Mouse (Mus musculus): ENCODE results near the gene Lrwd1.
"Not testable (repeated sequence)": the region's sequence is repeated elsewhere in the genome, so short reads cannot be mapped to it uniquely, and the experiment has no call there.

The Lrwd1 gene

DNA sequence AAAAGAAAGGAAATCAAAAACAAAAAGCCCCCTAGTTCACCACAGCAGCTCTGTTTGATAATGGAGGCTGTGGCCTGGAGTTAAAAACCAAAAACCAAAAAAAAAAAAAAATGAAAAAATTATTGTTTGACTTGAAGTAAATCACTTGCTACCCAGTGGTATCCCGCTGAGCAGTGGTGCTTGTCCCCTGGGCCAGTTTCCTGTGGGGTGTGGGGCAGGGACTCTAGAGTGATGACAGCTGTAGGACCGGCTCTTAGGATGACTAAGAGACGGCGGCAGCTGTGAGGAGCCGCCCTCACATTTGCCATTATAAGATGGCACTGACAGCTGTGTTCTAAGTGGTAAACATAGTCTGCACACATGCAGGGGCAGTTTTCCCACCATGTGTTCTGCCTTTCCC, 19.5 kb upstream of the Lrwd1 start:
- in situ Hi-C loops (cut with MboI; ENCODE audit: low pct_unique_long_range_greater_than_20kb in 1 of 2, low sequenced_read_pairs in 2 of 2, unreplicated experiment in 1 of 2) = no loop called here

DNA sequence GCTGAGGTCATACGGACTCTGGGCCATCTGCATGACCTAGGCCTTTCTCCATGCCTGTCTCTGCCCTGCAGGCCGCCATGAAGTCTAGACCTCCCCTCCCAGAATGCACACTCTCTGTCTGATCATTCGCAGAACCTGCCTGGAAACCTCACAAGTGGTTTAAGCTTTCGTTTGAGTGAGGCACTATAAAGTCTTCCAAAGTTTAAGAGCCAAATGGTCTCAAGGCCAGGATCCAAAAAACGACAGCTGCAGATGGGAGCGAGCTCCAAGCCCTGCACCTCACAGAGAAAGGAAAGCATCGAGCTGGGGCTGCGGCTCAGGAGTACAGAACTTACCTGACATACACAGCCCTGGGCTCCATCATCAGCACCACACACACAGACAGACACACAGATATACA, 16.5 kb upstream of the Lrwd1 start:
- in situ Hi-C loops (cut with MboI; ENCODE audit: low pct_unique_long_range_greater_than_20kb in 1 of 2, low sequenced_read_pairs in 2 of 2, unreplicated experiment in 1 of 2) = no loop called here

DNA sequence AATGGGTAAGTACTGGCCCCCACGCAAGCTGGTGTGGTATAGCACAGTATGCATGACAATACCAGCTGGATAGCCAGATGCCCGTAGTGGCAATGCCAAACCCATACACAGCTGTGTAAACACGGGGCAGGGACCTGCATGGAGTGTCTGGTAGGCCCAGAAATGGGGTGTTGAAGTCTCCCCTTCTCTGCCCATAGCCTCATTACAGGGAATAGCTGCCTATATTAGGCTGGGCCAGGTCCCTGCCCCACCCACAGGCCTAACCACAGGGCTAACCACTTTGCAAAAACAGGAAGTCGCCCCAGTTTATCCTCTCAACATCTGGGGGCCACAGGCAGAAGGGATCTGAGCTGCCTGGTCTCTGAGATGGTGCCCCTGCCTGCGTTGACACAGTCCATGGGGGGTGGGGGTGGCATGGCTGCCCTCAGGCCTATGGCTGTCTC, 13.3 kb upstream of the Lrwd1 start:
- in situ Hi-C loops (cut with MboI; ENCODE audit: low pct_unique_long_range_greater_than_20kb in 1 of 2, low sequenced_read_pairs in 2 of 2, unreplicated experiment in 1 of 2) = not testable (repeated sequence)

DNA sequence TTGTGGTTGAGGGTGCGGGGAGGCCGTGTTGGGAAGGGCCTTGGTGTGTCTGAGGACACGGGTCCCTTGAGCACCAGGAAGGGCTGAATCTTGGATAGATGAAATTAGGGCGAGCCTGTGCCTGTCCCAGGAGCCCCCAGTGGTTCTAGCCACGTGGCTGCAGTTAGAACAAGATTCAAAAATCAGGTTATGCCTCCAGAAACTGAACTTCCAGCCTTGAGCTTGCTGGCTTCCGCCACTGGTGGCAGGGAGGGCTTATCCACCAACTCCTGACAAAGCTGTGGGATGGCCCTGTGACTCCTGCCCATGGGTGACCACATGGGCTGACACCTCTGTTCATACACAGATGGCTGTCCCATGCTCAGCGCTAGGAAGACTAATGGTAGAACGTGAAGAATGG, 11.8 kb upstream of the Lrwd1 start:
- in situ Hi-C loops (cut with MboI; ENCODE audit: low pct_unique_long_range_greater_than_20kb in 1 of 2, low sequenced_read_pairs in 2 of 2, unreplicated experiment in 1 of 2) = no loop called here

DNA sequence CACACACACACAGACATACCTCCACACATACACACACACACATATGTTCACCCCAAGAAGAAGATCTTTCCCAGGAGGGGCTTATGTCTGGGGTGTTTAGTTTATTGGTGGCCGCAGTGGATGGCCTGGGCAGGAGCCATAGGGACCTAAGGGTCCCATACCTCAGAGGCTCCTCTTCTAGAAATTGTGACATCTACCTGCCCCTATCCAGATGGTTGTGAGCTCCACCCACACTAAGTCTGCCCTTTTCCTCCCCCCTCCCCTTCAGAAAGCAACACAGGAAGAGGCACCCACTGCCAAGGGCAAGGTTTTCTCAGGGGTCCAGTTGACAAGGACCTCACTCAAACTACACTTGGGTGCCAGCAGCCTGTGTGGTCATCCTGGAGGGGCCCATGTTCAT, 11.1 kb upstream of the Lrwd1 start:
- in situ Hi-C loops (cut with MboI; ENCODE audit: low pct_unique_long_range_greater_than_20kb in 1 of 2, low sequenced_read_pairs in 2 of 2, unreplicated experiment in 1 of 2) = no loop called here

DNA sequence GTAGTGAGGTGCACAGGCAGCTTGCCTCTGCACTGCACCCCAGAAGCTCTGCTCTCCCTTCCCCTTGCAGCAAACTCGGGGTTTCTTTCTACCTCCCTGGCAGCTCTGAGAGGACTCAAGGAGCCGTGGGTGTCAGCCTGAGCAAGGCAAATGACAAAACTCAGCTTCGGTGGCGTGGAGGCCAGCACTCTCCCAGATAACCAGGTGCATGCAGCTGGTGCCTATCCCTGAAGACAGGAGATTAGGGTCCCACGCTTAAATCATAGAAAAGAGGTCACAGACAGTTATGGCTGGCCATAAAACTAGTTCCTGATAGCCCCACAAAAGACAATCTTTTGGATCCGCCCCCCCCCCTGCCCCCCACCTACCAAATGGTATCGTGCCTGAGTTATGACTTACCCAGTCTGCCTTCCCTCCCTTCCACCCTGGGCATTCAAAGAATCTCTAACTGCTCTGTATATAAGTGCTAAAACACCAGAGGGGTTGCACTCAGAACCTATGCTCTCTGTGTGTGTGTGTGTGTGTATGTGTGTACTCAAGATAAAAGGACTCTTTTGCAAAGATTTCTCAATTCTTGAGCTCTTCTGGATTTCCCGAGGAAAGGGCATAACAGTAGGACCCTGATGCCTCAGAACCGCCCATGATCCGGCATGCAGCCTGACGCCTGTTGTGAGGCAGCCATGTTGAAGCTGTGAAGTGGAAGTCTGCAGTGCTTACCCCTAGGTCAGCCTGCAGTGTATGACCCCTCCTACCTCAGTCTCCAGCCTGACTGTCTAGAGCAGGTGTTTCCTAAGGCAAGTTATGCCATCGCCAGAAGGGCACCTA, 8.9 kb upstream of the Lrwd1 start:
- in situ Hi-C loops (cut with MboI; ENCODE audit: low pct_unique_long_range_greater_than_20kb in 1 of 2, low sequenced_read_pairs in 2 of 2, unreplicated experiment in 1 of 2) = no loop called here

DNA sequence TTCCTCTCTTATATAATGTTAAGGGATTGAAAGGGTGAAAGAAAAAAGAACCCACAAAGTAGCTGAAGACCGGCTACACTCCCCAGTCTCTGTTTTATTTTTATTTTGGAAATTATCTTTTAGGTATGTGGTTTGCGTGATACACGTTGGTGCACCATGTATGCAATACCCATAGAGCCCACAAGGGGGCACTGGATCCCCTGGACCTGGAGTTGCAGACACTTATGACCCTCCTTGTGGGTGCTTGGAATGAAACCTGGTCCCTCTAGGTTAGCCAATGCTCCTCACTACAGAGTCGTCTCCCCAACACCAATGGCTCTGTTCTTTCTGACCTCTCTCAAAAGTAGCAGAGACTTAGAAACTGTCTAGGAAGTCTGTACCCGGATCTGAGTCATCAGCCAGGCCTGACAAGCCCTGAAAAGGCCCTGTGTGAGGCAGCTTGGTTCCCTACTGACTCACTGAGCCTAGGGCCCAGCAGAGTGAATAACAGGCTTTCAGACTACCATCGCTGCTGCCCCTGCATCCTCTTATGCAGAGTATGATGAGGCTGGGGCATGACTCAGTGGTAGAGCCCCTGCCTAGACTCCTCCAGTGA, 7.4 kb upstream of the Lrwd1 start:
- in situ Hi-C loops (cut with MboI; ENCODE audit: low pct_unique_long_range_greater_than_20kb in 1 of 2, low sequenced_read_pairs in 2 of 2, unreplicated experiment in 1 of 2) = no loop called here

DNA sequence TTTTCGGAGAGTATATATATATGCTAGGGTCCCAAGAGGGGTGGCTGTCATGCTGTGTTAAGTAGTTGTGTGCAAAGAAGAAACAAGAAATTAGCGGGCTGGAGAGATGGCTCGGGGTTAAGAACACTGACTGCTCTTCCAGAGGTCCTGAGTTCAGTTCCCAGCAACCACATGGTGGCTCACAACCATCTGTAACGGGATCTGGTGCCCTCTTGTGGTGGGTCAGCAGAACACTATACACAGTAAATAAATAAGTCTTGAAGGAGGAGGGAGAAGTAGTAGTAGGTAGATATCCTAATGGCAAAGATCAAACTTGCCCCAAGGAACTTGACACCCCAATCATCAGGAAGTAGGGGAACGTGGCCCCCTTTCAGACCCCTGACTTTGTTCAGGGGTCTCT, 6.9 kb upstream of the Lrwd1 start:
- in situ Hi-C loops (cut with MboI; ENCODE audit: low pct_unique_long_range_greater_than_20kb in 1 of 2, low sequenced_read_pairs in 2 of 2, unreplicated experiment in 1 of 2) = no loop called here

DNA sequence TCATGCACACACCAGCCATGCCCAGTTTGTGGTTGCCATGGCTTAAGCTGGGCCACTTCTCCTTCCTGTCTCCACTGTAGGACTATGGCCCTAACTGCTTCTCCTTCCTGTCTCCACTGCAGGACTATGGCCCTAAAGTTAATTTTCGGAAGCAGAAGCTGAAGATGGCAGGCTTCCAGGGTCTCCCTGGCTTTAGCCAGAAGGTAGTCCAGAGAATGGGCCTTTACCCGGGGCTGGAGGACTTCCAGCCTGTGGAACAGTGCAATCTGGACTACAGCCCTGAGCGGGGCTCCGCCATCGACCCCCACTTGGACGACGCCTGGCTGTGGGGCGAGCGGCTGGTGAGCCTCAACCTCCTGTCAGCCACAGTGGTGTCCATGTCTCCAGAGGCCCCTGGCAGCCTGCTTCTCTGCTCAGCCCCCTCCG, 4.2 kb upstream of the Lrwd1 start:
- in situ Hi-C loops (cut with MboI; ENCODE audit: low pct_unique_long_range_greater_than_20kb in 1 of 2, low sequenced_read_pairs in 2 of 2, unreplicated experiment in 1 of 2) = no loop called here

DNA sequence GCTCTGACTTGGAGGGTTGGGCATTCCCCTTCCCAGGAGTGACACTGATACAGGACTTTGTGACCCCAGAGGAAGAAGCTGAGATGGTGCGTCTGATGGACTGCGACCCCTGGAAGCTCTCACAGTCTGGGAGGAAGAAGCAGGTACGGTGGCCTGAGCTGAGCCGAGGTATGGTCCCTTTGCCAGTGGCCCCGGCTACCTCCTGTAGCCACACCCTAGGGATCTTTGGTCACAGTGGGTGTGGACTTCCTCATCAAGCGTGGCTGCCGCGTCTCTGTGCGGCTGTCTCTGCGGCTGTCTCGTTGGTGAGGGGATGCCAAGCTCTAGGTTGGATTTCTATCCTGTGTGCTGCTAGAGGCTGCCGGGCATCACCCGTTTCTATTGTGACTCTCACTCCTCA, 3.5 kb upstream of the Lrwd1 start:
- in situ Hi-C loops (cut with MboI; ENCODE audit: low pct_unique_long_range_greater_than_20kb in 1 of 2, low sequenced_read_pairs in 2 of 2, unreplicated experiment in 1 of 2) = no loop called here

DNA sequence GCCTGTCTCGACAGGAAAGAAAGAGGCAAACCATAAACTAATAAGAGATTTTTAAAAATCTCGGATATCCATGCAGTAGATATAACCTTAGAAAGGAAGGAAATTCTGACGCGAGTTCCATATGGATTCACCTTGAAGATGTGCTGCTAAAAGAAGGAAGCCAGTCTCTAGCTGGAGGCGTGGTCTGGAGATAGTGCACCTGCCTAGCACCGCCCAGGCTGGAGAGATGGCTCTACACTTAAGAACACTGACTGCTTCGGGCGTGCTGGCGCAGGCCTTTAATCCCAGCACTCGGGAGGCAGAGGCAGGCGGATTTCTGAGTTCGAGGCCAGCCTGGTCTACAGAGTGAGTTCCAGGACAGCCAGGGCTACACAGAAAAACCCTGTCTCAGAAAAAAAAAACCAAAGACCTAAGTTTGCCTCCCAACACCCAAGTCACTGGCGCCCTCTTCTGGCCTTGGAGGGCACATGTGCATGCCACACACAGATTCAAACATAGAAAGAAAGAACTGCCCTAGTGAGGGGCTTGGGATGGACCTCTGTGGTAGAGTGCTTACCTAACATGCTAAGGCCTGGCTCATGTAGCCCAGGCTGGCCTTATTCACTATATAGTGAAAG, 1.9 kb upstream of the Lrwd1 start:
- in situ Hi-C loops (cut with MboI; ENCODE audit: low pct_unique_long_range_greater_than_20kb in 1 of 2, low sequenced_read_pairs in 2 of 2, unreplicated experiment in 1 of 2) = no loop called here

DNA sequence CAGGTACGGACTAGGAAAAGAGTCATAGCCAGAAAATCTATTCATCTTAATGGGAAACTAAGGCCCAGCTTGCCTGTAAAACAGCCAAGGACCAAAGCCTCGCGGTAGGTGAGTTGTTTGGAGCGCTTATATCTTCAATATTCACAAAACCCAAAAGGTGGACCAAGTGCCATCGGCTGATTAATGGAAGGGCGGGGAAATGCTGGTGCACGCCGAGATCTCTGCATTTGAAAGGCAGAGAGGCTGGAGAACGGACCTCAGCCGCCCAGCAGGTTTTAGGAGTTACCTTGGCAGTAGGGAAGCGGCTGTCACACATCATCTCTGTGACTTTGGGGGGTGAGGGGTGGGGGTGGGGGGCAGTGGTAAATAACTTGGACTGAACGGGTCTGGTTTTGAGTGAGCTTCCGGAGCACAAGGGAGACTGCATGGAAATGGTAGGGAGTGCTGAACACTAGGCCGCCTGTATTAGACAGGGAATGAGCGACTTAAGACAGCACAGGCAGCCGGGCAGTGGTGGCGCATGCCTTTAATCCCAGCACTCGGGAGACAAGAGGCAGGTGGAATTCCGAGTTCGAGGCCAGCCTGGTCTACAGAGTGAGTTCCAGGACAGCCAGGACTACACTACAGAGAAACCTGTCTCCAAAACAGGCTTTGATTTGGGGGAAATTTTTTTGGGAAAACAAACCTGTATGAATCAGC, 567 bp upstream of the Lrwd1 start:
- in situ Hi-C loops (cut with MboI; ENCODE audit: low pct_unique_long_range_greater_than_20kb in 1 of 2, low sequenced_read_pairs in 2 of 2, unreplicated experiment in 1 of 2) = no loop called here

DNA sequence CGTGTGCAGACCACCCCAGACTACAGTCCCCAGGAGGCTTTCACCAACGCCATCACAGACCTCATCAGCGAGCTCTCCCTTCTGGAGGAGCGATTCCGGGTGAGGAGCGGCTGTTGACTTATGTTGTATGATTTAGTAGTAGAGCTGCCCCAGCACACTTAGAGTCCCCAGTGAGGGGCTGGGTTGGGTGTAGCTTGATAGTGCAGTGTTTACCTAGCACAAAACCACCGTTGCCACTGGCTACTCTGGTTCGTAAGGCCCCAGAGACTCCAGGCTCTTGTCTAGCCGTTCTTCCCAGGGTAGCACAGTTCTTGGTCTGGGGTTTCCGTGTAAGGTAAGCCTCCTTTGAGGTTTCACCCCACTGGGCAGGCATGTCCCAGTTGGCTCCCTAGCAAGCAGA, 13.7 kb downstream of the Lrwd1 start:
- in situ Hi-C loops (cut with MboI; ENCODE audit: low pct_unique_long_range_greater_than_20kb in 1 of 2, low sequenced_read_pairs in 2 of 2, unreplicated experiment in 1 of 2) = no loop called here

DNA sequence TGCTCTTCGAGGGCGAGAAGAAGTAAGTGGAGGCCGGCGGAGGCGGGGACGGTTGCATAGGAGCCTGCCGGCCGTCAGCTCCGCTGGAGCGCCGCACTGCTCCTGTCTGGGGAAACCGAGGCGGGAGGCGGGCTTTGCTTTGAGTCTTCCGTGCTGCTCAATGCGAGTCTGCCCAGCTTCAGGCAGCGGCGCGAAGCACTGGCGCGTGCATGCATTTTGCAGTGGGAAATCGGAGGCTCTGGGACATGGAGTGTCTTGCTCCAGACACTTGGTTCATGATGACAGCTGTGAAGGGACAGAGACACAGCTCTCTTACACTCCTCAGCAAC, 19.1 kb downstream of the Lrwd1 start:
- in situ Hi-C loops (cut with MboI; ENCODE audit: low pct_unique_long_range_greater_than_20kb in 1 of 2, low sequenced_read_pairs in 2 of 2, unreplicated experiment in 1 of 2) = no loop called here

DNA sequence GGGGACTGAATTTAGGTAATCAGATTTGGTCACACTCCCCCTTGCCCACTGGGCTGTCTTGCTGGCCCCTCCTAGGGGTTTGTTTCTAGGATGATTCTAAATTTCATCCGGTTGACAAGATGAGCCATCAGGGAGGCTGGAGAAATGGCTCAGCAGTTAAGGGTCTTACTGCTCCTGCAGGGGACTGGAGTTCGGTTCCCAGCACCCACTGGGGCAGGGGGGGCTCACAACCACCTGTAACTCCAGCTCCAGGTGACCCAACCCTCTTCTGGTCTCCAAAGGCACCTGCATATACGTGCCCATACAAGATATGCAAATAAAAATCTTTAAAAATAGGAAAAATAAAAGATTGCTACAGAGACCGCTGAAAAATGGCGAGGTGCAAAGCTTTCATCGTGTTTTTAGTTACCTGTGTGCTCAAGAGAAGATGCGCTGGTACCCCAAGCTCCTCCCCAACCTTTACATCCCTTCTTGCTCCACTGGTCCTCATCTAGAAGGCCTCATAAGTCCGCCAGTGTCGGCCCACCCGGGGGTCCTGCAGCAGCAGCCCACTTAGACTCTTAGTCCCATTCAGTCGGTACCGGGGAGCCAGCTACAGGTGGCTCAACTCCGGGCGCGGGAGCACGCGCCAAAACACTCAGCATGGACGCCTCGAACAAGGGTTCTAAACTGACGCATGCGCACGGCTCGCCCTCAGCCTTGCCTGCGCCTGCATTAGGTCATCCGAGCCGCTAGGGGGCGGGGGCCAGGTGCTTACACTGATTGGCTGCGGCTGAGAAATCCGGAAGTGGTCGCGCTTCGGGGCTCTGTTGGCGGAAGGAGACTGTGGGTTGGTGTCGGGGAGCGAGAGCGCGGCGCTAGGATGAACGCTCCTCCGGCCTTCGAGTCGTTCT, 19.7 kb downstream of the Lrwd1 start, which contains the start of gene Polr2j:
TSS of gene Polr2j (plus strand) at position 741 of the 893 bp plus-strand sequence.
- in situ Hi-C loops (cut with MboI; ENCODE audit: low pct_unique_long_range_greater_than_20kb in 1 of 2, low sequenced_read_pairs in 2 of 2, unreplicated experiment in 1 of 2) = no loop called here

DNA sequence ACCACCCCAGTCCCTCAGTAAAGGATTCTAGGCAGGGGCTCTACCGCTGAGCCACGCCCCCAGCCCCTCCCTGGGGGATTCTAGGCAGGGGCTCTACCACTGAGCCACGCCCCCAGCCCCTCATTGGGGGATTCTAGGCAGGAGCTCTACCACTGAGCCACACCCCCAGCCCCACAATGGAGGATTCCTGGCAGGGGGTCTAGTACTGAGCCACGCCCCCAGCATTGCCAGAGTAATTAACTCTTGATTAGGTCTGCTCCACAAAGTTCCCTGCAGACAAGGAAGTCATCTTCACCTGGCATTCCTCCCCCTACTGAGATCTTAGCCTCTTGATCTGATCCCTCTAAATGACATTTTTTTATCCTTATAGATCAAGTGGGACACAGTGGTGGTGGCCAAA, 22.3 kb downstream of the Lrwd1 start:
- in situ Hi-C loops (cut with MboI; ENCODE audit: low pct_unique_long_range_greater_than_20kb in 1 of 2, low sequenced_read_pairs in 2 of 2, unreplicated experiment in 1 of 2) = not testable (repeated sequence)

DNA sequence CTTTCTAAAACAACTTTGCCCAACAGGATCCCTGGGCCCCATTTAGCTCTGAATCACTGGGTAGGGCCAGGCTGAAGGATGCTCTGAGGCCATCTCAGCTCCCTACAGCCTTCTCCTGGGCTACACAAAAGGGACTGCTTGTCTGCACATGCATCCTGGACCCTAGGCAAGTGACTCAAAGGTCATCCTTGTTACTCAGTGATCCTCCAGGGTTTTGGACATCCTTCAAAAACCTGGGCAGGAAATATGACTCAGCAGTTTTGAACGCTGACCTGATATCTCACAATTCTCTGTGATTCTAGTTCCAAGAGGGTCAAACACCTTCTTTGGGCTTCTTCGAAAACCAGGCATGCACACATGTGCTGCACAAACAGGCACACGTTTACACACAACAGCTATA, 26.8 kb downstream of the Lrwd1 start:
- in situ Hi-C loops (cut with MboI; ENCODE audit: low pct_unique_long_range_greater_than_20kb in 1 of 2, low sequenced_read_pairs in 2 of 2, unreplicated experiment in 1 of 2) = no loop called here

DNA sequence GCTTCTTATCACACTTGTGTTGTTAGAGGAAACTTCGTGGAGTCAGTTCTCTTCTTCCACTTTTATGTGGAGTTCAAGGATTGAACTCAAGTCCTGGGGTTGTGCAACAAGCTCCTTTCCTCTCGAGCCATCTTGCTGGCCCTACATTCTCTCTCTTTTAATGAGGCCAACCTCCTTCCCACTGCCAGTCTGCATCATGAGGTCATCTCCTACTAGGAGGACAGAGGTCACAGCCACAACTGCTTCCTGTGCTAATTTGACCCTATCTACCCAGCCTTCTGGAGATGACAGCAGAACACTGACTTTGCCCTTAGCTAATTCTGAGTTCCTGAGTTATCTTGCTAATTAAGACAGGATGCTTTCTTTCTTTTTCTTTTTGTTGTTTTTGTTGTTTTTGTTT, 27.4 kb downstream of the Lrwd1 start:
- in situ Hi-C loops (cut with MboI; ENCODE audit: low pct_unique_long_range_greater_than_20kb in 1 of 2, low sequenced_read_pairs in 2 of 2, unreplicated experiment in 1 of 2) = no loop called here

Measured in mouse embryonic stem cell (cell line).